Mouse (Mus musculus) cerebellum, adult 18-20 months (tissue): ENCODE results near the gene Vezt.

Experiments used
- DNase-seq, 2 experiments: peaks; one replicate each; pipeline ENCODE4 v3.0.0; 2021

Gene Vezt

DNA sequence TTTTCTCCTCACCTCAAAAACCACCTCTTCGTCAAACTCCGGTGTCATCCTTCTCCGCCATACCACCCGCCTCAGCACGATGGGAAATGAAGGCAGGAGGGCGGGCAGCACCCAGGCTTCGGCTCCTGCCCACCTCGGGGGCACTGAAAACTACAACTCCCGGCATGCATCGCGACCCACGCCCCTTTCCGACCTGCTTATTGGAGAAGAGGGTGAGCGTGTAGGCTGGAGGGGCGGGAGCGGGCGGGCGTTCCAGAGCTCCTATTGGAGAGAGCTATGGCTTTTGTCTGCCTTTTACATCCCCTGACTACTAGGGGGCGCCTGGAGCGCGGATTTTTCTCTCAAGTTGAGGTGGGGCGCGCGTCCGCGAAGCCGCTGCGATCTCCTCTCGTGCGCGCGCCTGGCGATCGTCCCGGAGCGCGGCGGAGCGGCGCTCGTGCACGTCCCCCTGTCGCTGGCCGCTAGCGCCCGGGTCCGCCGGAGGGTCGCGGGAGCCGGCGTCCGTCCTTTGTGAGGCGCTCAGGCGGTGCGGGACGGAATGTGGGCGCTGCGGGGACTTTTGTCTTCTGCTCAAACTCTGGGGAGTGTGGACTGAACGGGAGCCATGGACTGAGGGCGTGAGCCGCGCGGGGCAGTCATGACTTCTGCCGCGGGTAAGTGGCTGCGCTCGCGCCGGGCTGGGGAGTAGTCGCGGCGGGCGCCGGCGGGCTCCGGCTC, at the start of gene Vezt, which contains the start of gene Fgd6:
Vezt (minus strand) TSS at position 160 of the 717 bp plus-strand sequence.
Fgd6 (plus strand) TSS at position 344 of the 717 bp plus-strand sequence.
- DNase-seq, result peak; percentile 100

DNA sequence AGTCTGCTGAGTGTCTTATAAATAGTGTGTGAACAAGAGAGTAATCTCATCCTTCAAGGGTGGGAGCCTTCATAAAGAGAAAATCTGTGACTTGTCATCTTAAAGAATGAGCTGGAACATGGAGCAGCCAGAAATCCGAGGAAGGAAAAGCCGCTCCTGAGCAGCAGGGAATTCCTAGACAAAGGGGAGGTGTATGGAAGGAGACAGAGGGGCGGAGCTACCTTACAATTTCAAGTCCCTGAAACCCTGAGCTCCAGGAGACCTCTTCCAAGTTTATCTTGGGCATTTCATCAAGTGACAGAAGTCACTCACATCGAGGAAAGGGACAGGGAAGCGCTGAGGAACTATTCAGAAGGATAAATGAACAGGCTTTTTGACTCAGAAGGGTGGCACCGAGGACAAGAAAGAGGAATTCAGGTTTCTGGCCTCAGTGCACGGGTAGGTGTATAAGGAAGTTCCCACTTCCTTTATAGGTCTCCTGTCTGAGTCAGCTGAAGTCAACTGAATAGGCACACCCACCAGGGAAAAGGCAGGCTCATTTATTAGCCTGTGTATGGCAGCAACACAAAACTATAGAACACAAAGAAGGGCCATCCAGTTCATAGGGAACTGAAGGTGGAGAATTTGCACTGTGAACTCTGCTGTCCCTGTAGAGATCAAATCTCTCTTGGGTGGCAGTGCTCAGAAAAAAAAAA, 46.6 kb upstream of the Vezt start:
- no peak for DNase-seq

DNA sequence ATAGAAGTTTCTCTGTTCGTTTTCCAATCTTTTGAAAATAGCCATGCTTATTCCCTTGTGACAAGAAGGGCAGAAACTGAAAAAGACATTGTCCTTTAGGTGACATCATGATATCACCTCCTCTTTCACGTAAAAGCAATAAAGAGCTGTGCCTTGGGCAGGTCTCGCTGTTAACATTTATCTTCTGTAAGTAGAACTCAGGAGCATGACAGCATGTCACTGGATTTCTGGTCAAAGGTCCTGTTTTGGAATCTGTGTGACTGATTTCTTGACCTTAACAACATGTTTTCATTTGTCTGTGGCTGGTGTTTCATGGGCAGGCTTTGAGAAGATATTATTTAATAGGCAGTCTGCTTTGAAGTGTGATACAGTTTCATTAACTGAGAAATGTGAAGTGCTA, 45.1 kb upstream of the Vezt start:
- DNase-seq, result no peak

DNA sequence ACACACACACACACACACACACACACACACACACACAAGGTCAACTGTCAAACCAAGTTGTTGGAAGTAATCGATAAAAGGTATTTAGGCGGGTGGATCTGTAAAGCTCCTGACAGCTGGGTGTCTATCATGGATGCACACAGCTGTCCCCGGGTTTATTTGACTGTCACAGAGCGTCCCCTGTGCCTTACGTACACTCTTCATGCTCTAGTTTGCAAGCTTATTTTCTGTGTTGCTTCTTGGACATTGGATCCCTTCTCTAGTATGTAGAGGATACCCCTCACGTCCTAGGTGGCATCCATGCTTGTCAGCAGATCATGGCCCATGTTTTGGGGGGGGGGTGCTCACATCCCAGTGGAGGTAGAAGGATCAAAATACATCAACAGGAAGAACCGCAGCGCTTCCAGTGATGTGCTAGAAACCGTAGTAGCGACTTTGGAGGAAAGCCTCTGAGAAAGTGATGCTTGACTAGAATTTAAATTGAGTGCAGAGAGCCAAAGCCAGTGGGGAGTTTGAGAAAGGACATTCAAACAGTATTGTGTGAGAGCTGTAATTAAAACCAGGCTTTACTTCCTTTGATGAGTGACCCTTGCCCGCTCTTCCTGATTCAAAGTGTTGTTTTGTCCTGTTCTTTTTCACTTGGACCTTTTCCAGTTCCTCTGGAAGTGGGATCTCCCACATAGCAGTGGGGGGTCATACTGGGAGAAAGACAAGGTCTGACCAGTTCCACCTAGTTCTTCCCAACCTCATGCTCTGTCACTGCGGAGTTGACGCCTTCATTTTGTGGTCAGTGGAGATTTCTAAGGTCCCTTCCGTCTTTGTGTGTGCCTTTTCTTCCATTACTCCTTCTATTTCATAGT, 41.6 kb upstream of the Vezt start:
- DNase-seq, result no peak

DNA sequence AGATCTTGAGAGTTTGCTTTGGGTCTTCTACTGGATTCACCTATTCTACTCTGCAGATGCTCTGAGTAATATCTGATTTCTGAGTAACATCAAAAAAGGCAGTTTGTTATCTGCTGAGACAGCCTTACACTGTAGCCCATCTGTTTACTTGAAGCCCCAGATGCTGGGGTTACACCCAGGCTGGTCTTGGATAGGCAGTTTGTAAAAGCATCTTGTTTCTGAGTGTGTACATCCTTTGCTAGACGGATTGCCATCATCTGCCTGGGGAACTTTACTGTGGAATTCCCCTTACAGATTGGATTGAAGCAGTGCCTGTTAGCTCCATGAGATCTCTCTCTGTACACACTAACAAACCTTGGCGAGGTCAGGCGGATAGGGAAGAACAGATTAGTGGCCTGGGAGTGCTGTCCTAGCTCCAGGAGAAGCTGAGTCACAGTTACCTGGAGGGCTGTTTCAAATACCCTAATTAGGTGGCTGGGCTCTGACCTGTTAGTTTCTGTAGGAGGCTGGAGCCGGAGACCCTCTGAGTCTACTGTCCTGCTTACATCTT, 37.4 kb upstream of the Vezt start:
- DNase-seq, result no peak

DNA sequence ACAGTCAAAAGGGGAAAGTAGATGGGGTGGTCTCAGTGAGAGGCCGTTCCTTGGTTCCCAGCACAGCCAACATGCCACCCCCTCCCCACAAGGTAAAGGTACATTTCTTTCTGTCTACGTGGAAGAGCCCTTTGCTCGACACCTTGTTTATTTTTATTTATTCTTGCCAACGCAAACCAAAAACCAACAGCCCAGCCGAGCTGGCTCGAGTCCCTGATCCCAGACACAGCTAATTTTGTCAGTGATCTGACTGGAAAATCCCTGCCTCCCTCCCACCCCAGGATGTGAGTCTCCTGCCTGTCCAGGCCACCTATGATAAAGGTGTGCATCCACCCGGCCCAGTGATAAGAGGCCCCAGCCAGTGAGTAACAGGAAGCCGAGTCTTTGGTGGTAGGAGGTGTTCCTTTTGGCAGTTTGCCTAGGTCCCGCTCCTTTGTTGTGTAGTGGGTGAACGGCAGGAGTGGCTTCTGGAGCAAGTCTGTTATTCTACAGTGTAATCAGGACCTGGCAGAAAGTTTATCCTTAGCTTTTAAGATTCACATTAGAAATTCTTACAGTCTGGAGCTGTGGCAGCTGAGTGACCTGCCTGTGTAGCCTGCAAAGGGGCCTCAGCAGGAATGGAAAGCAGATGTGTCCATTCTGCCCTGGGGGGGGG, 36.8 kb upstream of the Vezt start:
- peak; percentile 12 to 17 for DNase-seq

DNA sequence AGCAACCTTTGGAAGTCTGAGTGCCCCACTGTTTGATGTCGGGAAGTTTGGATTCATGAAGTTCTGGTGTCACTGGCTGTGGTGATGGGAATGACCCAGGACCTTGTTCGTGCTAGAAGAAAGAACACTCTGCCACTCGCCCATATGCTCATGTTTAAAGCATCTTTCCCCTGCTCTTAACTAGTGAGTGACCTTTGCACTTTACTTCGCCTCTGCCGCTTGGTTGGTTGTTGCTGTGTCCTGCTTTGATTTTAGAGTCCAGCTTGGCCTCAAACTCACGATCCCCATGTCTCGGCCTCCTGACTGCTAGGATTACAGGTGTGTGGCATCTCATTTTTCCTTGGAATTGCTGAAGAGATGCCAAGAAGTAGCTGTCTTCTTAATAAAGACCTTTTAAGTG, 36.0 kb upstream of the Vezt start:
- no peak for DNase-seq

DNA sequence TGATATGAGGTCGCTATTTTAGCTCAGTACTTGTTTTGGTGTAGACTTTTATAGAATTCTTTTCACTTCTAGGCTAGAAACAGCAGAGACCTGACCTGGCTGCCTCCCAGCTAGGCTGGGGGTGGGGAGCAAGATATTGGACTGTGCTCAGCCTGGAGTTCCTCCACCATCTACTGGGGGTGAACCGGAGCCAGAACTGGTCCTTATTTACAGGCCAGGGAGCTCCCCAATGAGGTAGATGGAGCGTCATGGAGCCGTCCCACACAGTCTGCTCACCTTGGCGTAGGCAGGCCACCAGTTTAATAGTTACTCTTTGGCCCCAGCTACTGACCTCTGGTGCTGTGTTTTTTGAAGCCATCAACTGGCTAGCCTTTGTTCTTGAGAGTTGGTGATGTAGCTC, 33.1 kb upstream of the Vezt start:
- DNase-seq, result peak; percentile 40 to 45

DNA sequence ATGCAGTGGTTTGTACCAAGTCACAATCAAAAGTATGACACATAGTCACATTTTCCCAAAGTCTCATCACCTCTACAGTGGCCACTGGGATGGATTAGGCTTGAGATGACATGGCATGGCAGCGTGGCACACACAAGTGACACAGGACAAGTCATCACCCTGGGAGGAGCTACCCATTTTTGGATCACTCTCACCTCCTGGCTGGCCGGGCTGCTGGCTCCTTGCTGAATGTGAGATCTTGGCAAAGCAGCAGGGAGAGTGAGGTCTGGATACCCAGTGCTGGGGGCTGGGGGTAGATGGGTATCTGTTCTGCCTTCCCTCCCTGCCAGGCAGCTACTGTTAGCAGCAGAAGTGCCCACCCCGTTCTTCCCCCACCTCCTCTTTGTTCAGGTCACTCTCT, 31.3 kb upstream of the Vezt start:
- no peak for DNase-seq

DNA sequence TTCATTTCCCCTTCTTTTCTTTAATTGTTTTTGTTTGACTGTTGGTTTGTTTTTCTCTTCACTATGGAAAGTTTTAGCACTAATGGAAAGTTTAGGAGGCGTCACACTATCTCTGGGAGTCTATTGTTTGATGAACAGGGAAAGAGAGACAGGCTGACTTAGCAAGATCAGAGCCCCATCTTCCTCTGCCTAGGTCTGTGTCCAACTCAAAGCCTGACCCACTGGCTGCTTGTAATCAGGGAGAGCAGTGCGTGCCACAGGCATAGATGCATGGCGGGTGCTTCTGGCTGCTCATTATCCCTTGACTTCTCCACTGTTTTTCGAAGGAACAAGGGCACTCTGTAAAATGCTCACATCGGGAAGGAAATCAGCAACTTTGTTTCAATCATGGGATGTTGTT, 26.7 kb upstream of the Vezt start:
- no peak for DNase-seq

DNA sequence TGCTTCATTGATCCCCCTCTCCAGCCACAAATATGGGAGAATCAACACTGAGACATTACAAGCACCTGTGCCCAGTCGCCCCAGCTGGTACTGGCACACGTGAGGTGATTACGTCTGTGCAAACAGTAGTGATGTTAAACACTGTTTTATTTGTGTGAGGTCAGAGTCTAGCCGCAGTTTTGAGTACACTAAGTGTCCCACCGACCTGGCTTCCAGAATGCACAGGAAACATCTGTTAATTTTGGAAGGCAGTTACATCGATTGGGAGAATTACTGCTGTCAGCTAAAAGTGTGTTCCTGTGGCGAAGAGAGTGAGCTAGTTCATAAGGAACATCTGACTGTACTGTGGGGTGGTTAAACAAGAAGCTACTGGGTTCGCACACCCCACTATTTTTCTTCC, 24.6 kb upstream of the Vezt start:
- DNase-seq, result no peak

DNA sequence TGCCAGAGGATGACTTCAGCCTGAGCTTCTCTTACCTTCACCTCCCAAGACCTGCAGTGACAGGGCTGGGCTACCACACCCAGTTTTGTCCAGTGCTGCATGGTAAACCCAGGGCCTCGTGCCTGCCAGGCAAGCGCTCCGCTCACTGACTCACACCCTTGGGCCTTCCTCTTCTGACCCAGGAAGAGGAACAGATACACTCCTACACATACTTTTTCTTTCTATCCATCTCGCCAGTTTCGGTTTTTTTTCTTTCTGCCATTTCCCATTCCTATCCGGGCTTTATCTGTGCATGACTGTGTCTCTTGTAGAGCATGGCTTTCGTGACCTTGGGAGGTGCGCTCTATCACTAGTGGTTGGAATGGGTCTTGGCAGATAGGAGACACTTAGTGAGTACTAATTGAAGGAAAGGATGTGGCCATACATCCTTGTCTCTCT, 24.0 kb upstream of the Vezt start:
- no peak for DNase-seq

DNA sequence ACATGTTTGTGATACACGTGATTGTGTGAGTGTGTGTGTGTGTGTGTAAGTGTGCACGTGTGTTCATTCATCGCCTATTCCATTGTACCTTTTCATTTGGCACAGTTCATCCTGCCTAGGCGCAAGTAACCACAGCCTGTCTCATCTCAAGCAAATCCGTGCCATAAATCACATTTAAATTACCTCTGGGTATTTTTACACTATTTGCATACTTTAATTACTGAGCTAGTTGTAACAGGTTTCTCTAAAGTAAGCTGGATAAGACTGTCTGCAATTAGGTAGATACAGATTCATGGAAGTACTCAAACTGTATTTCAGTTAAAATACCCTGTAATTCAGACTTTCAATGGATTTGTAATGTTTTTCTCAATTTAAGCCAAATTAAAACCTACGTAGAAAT, 20.9 kb upstream of the Vezt start:
- no peak for DNase-seq

DNA sequence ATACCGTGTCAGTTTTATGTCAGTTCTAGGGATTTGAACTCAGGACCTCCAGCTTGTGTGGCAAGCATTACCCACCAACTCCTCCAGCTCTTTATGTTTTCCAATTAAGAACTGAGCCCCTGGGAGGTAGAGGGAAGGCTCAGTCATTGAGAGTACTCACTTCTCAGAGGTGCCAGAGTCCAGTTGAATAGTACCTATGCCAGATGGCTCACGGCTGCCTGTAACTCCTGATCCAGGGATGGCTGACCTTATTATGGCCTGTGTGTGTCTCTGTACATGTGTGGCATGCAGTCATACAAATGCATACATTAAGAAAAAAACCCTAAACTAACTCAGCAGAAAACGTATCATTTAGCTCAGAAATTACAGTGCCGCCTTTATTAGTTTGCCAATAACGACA, 15.1 kb upstream of the Vezt start:
- DNase-seq, result no peak

DNA sequence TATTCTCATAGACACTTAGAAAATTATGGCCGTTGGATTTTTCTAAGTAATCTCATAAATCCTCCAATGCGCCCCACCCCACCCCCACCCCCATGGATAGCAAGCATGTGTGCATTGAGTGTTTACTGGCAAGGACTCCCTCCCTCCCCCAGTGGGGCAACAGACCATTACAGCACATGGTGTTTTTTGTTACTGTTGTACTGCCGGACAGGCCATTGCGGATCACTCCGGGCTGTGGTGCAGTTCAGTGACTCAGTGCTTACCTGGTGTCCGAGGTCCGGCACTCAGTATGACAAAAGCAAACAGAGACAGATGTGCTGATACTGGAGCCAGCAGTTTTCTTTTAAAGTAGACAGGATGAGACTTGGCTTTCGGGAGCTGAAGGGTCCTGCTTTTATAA, 13.5 kb upstream of the Vezt start:
- DNase-seq, result no peak

DNA sequence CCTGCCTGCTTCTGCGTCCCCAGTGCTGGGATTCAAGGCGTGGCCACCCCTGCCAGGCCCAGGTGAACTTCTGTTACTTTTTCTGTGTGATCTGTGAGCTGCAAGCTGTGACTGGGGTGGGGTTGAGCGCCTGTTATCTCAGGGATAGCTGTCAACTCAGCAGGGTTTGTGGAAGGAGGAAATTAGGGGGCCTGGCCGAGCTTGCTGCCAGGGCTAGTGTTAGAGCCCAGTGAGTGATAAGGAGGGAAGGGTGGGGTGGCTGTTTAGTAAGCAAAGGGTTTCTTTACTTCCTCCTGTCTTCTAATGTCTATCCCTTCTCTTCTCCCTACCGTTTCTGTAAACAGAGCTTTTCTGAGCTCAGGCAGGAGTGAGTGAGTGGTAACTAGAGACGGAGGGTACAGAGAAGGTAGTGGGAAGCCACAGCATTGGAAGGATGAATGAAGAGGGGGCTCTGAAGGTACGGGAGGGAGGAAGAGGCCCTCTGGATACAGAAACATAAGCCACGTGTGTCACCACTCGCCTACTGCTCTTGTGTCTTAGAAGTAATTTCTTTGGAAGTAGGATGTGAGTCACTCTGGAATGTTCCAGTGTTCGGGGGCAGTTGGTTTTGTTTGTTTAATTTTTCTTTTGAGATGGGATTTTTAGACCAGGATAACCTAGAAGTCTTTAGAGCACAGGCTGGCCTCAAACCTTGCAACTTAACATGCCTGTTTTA, 12.4 kb upstream of the Vezt start:
- DNase-seq, result no peak

DNA sequence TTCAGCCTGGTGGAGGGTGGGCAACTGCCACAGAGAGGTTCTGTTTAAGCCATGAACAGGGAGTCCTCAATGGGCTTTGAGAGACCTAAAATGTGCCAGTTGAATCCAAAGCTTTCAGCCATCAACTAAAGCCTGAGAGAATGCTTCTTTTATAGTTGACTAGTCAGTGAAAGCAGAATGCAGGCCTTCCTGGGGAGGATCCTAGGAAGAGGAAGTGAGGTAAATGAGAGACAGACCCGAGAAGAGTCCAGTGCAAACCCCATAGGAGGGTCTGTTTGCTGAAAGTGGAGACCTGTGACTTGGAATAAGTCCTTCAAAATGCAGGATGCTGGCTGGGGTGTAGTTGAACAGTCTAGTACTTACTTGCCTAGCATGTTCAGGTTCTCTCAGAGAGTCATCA, 11.4 kb upstream of the Vezt start:
- no peak for DNase-seq

DNA sequence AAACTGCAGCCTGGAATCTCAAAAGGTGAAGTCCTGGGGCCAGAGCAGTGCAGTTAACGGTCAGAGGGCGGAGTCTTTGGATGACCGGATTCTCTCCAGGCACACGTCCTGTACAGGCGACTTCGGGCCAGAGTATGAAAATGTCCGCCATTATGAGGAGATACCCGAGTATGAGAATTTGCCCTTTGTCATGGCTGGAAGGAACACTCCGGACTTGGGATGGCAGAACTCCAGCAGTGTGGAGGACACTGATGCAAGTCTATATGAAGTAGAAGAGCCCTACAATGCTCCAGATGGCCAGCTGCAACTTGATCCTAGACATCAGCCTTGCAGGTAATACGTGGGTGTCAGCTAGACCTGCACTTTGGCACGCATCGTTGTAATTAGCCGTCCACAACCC, 9.7 kb upstream of the Vezt start:
- DNase-seq, result no peak

DNA sequence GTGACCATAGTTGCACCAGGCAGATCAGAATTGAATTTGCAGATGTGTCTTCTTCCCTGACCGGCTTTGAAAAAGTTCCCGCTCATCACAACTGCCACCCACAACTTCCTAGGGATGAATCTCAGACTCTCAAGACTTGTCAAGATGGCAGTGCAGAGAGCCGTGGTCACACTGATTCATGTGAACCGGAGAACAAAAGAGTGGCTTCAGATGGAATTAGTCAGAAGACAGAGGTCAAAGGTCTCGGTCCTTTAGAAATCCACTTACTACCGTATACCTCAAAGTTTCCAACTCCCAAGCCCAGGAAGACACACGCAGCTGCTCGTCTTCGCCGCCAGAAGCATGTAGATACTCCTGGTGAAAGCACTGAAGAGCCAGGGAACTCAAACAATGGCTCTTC, 8.3 kb upstream of the Vezt start:
- no peak for DNase-seq

DNA sequence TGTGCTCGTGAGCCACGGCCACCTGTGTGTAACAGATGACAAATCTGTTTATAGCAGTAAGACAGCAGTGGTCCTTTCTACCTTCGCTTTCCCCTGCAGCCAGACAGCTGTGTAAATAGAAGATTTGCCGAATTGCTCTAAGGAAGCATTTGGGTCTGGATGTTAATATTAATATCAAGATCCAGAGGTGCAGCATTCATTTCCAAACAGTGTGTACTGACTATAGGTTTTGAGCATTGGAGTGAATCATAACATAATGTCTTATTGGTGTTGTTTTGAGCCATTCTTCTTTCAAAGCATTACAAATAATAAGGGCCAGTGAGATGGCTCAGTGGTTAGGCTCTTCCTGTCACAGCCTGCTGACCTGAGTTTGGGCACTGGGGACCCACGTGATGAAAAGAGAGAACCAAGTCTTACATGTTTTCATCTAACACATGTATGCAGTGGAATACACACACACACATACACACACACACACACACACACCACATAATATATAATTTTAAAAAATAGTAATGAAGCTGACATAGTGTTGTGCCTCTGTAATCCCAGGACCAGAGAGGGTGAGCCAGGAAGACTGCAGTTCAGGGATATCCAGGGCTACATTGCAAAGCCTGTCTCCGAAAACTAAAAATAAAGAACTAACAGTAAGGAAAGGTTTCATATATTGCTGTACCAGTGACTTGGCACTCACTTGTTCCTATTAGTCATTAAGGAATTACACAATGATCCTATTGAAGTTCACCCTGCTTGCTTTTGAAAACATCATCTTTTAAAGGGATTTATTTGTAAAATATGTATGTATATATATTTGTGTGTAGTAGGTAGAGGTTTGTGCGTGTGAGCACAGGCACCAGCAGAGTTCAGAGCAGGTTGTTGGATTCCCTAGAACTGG, 3.0 kb upstream of the Vezt start:
- no peak for DNase-seq

DNA sequence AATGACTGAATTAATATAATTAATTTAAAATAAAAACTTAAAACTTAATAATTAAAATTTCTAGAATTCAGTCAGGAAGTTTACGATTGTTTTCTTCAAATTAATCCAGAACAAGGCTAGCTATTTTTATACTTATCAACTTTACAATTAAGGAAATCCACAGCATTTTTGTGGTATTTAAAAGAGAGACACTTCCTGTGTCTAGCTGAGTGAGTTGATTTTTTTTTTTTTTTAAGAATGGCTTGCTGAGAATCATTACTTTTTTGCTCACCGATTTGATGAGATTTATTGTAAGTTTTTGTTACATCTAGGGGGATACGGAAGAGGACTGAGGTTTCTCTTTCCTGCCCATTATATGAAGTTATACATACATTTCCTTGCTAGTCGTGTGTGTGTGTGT, 2.0 kb upstream of the Vezt start:
- DNase-seq, result no peak
